Mouse (Mus musculus) urinary bladder, postnatal 10 days (tissue): ENCODE results near the gene Trpv1.

ENCODE experiments used
- DNase-seq: peaks from one replicate; pipeline ENCODE4 v3.0.0; 2022; ENCODE audit warnings: low spot score

The Trpv1 gene

DNA sequence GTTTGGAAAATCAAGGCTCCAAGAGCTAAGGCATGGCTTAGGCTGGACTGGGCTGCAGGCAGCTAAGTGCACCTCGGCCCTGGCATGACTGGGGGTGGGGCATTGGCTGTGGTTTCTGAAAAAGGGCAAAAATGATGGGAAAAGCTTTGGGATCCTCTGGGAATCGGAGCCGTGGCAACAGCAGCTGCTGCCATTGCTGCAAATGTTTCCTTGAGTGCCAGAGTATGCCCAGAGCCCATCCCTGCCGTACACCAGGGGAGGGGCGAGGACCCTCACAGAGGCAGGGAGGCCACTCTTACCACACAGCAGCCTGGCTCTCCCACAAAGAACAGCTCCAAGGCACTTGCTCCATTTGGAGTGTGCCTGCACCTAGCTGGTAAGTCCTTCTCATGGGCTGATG, at the start of gene Trpv1:
Gene Trpv1, plus strand, starts transcription at position 301 of the 400 bp plus-strand sequence.
- DNase-seq: no peak

DNA sequence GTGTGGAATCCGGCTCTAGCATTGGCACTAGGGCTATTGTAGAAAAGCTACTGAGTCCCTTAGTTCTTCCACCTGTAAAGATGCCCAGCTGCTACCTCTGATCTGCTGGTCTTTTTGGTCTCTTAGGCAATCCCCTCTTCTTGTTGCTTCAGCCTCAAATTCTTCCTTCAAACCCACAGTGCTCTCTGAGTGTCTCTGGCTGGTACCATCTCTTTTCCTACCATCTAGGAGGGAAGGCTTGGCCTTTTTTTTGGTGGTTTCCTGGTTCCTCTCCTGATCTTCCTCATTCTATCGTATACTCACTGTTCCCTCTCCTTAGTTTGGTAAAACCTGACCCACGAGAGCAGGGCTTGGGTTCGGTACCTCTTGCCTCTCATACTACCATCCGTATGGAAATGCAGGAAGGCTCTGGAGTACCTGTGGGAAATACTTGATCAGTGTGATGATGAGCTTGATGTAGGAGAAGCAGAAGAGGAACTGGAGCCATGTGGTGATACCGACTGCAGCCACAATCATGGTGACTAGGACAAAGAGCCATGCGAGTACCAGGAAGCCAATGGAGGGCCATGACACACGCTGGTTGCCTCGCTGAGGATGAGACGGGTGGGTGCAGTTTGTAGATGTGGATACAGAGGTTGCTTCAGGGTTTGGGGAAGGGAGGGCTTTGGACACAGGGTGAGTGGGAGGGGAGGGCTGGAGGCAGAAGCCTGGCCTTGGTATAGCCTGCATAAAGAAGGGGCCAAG, 48.0 kb upstream of the Trpv1 start:
- DNase-seq: no peak

DNA sequence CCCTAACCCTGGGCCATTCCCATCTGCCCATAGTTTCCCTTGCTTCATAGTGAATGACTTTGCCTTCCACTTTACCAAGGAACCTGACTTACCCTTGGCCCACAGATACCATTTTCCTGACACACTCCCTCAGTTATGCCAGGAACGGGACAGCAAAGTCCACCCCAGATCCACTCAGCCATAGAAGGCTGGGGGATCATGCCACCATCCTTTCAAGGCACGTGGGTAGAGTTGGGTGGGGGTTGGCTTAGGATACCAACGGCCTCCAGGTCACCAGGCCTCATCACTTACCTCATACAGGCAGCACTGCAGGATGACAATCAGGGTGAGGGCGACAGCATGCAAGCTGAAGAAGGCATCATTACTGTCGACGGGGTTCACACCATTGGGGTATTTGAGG, 46.9 kb upstream of the Trpv1 start:
- DNase-seq: no peak

DNA sequence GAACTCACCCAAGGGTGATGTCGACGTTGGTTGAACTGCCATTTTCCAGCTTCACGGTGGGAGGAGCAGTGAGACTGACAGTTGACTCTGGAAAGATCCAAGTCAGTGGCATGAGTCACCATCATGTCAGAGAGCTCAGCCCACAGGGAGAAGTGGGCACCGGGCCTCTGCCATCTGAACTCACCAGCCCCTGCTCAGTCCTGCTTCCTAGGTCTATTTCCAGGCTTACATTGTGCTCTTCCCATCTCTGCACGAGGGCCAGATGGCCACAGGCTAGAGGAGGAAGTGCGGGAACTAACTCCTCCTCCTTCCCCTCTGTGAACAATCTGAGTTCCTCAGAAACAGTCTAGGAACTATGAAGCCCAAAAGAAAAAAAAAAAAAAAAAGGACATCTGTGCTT, 41.0 kb upstream of the Trpv1 start:
- no peak for DNase-seq

DNA sequence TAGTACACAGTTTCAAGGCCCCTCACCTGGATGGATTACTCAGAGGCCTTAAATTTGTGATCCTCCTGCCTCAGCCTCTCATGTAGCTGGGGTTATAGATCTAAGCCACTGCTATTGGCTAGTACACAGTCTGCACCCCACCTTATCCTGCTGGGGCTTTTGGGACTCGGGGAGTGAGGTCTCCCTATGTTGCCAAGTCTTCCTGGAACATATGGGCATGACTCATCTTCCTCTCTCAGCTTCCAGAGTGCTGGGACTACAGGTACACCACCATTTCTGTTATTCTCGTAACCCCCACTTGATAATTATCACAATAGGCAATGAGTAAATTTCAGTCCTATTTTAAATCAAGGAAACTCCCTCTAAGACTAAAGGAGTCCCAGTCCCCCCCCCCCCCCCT, 39.6 kb upstream of the Trpv1 start:
- no peak for DNase-seq

DNA sequence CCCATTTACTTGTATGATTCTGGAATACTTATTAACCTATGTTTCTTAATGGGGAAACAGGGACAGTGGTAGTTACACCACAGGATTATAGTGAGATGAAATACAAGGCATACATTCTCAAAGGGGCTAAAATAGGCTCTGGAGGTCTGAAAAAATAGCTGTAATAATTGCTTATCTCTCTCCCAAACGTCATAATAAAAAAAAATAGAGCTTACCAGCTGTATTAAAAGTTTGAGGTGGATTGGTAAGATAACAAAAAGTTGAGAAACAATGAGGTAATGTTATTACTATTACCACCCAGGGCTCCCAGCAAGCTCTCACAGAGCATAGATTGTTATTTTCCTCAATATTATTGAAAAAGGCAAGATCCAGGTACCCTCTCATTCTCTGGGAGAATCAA, 35.9 kb upstream of the Trpv1 start:
- DNase-seq: no peak

DNA sequence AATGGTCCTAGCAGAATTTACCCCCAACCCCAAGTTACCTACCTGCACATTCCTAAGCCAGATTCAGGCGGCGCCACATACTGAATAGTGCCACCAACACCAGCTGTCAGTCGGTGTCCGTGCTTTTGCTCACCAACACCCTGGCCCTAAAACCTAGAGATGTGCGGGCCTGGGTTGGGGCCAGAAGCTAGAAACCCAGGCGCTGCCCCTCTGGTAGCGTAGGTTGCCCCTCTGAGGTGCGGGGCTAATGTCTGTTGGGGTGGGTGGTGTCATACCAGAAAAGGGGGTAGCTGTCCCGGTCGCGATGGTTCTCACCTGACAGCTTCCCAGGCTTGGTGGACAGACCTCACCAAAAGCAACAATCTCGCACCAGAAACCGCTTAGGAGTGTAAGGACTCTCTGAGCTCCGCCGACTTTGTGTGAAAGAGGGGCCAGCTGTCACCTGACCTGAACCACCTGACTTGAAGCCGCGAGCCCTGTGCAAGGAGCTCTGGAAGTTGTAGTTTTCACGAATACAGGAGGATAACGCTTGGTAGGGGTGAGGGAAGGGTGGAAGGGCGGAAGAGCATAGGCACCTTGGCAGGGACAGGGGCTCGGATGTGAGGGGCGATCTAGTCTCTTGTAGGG, 35.4 kb upstream of the Trpv1 start, which contains the start of gene Ctns:
Gene Ctns, minus strand, starts transcription at position 440 of the 627 bp plus-strand sequence.
- peak; percentile 41 for DNase-seq

DNA sequence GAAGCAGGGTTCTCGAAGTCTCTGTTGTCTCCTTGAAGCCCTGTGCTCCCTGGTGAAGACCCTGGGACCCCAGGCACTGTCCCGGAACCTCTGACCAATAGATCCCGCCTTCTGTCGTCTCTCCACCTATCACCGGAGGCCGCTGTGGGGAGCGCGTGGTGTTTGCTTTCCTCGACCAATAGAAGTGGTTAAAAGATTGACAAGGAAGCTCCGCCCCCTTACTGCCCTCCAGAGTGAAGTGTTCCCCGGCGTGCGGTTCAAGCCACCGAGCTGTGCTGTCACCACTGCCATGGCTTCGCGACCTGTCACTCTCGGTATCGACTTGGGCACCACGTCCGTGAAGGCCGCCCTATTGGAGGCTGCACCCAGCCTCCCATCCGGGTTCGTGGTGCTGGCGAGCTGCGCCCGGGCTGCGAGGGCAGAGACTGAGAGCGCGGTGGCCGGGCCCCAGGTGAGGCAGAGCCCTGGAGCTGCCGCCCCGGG, 34.8 kb upstream of the Trpv1 start, which contains the start of gene Shpk:
Gene Shpk, plus strand, starts transcription at position 231 of the 483 bp plus-strand sequence.
- DNase-seq: peak; percentile 76

DNA sequence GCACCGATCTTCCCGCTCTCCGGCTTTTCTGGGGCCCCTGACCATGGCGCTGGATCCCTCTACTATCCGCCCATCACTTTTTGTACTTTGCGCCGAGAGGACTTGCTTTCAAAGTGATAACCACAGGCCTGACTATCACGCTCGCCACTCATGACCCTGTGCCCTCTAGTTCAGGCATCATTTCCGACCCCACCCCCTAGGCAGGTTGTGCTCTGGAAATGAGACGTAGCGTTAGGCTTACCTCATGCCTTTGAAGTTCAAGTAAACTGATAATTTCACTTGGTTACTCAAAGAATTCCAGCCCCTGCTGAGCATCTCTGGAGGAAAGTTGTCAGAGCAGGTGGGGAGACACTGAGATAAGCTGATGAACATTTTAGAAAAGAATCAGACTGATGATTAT, 34.2 kb upstream of the Trpv1 start:
- no peak for DNase-seq

DNA sequence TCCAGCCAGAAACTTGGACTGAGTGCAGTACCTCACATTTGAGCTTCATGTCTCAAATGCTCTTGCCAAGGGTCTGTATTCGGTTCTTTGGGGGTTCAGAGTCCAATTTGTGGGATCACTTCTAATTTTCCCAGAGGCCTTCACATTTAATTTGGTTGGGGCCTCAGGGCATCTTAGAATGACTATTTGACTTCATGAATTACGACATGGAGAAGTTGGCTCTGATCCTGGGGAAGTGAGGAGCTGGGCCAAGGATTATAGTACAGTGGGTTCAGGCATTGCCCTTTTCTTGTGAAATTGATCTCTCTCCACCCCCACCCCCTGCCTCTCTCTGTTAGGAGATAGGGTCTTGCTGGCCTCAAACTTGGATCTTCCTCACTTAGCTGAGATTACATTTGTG, 33.1 kb upstream of the Trpv1 start:
- DNase-seq: no peak

DNA sequence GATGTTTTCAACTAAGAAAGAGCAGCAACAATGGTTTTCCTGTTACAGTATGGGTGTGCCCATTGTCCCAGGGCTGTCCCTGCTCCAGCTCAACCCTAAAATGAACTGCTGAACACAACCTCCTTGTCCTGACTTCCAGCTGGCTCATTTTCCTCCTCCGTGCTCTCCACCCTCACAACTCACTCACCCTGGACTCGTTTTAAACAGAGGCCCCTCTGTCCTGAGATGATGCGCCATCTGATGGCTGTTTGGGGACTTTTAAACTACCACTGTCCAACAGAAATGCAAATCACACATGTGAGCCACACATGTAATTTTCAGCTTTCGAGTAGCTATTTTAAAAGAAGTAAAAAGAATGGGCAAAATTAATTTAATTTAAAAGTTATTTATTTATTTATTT, 32.5 kb upstream of the Trpv1 start:
- no peak for DNase-seq

DNA sequence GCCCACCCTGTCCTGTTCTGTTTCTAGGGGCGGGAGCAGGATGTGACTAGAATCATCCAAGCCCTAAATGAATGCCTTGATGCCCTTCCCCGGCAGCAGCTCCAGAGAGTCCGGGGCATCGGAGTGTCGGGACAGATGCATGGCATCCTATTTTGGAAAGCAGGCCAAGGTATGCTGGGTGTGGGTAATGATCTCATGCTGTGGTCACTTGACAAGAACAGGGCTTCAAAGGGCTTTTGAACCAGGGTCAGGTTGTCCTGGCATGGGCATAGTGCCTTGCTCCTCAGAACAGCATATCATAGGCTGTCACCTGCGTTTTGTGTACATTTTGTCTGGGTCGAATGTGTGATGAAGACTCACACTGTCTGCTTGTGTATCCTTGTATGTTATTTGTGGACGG, 30.2 kb upstream of the Trpv1 start:
- no peak for DNase-seq

DNA sequence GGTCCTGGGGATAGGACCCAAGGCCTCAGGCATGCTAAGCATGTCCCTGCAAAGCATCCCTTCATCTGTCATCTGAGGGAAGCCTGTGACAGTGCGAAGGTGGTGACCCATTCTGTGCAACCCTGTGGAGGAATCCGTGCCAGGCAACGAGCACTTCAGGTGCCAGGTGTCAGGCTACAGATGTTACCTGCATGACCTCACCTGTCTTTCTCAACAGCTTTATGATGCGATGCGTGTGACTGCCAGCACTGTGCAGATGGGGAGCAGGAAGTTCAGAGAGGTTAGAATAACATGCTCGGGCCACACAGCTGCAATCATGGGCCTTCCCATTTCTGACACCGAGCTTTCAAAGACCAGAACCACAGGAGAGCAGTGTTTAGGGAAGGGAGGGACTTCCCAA, 28.9 kb upstream of the Trpv1 start:
- DNase-seq: no peak

DNA sequence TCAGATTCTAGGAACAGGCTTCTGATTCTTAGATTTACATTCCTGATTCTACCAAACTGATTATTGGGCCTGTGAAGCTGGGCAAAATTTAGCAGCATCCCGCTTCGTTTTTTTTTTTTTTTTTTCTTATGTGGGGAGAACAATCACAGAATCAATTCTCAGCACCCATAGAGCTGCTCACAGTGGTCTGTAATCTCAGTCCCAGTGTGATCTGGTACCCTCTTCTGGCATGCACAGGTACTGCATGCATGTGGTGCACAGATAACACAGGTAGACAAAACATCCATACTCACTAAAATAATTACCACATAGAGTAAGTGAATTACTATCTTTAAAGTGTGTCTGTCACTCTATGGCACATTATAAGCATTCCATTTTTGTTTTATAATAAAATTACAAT, 26.5 kb upstream of the Trpv1 start:
- no peak for DNase-seq

DNA sequence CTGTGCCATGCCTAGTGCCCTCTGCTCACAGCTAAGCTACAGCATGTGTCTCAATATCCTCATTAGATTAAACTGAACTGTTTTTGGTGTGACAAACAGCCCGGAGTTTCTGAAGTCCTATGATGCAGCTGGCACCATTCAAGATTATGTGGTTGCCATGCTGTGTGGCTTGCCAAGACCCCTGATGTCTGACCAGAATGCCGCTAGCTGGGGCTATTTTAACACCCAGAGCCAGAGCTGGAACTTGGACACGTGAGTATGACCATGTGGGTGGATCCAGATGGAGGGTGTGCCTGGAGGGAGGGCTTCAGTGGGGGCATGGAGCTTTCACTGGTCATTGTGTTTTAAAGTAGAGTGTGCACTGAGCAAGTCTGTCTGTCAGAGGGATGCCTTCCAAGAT, 20.1 kb upstream of the Trpv1 start:
- DNase-seq: no peak

DNA sequence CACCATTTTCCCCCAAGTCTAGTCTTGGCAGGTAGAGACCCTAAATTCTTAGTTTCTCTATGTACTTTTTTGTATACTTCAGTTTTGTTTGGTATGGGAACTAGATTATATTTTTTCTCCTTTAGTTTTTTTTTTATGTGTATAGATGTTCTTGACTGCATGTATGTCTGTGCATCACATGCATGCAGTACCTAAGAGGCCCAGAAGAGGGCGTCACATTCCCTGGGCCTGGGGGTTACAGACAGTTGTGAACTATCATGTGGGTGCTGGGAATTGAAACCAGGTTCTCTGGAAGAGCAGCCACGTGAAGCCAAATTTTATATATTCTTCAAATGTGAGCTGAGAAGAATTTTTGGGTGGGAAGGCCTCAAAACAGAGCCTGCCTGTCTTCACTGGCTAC, 14.4 kb upstream of the Trpv1 start:
- DNase-seq: no peak

DNA sequence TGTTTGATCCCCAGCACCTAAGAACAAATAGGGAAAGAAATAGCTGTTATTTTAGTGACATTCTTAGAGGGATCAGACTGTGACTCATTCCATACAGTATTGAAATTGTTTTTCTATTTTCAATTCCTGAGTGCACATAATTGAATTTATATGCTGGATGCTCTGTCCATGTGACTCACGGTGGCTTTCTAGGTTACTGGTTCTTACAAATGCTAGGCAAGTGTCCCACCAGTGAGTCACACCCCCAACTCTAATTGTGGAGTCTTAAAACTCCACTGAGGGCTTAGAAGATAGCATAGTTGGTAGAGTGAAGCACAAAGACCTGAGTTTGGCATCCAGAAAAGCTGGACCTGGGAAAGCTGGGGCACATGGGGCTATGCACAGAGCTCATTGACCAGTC, 13.4 kb upstream of the Trpv1 start:
- DNase-seq: no peak

DNA sequence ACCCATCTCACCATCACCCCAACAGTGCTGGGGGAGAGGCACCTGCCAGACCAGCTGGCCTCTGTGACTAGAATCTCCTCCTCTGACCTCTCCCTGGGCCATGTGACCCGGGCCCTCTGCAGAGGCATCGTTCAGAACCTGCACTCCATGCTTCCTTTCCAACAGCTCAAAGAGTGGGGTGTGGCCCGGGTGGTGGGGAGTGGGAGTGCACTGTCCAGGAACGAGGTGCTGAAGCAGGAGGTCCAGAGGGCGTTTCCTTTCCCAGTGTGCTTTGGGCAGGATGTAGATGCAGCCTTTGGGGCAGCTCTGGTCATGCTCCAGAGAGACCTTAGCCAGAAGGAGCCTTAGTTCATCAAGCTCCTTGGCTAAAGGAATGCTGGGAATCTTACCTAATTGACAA, 11.2 kb upstream of the Trpv1 start:
- DNase-seq: no peak

DNA sequence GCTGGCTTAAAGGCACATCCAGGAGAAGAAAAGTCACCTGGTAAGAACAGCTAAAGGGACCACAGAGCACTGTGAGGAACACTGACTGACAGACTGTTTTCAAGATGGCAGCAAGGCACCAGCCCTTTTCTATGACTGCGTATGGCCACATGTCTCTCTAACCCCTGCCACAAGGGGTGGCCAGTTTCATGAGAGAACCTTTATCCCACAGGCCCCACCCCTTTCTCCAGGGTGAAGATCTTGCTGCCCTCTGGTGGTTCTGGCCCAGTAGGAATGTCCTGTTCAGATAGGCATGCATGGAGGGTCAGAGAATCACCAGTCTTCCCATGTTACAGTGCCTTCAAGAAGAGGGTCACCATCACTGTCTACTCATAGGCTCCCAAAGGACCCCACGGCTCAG, 10.1 kb upstream of the Trpv1 start:
- DNase-seq: no peak

DNA sequence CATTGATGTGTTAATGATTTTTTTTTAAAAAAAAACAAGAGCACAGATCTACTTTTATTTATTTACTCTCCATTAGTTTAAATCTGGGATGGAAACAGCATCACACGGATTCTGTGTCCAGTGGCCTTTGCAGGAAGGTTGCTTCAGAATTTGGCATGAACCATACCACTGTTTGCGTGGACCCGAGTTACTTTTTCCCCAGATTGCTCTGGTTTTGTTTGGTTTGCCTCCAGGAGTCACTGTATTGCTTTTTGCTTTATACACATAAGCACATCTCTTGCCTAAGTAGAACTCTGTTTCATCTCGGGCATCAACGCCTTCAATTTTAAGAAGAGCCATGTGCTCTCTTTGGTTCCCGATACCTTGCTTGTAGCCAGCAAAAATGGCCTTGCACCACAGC, 8.2 kb upstream of the Trpv1 start:
- DNase-seq: no peak

DNA sequence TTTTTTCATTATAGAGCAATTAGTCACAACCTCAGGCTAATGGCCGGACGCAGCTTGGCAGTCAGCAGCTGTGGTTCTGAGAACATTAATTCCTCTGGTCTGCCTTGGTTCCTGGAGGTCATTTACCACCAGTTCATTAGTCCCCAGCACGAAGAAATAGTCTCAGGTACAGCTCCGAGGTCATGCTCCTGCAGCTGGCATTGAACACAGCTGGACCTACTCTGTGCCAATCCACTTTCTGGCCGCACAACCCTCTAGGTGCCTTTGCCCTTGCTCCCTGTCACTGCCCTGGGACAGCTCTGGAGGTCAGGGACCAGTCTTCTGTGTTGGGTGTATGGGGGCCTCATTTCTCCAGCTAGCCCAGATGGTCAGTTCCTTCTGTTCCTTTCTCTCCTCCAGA, 5.2 kb upstream of the Trpv1 start:
- DNase-seq: no peak

DNA sequence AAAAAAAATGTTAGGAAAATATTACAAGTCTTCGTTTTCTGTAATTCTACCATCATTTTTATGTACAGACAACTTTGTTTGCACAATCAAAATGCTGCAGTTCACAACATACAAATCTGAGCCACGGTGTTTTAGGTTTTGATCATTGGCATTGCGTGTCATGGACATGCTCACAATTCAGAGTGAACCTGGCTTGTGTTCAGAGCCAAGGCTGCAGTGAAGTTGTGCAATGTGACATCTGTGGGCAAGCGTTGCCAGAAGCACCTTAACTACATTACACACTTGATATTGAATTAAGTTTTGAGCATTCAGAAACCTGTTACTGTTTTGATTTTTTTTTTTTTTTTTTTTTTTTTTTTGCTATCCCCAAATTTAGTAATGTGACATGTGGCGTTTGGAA, 4.0 kb upstream of the Trpv1 start:
- no peak for DNase-seq

DNA sequence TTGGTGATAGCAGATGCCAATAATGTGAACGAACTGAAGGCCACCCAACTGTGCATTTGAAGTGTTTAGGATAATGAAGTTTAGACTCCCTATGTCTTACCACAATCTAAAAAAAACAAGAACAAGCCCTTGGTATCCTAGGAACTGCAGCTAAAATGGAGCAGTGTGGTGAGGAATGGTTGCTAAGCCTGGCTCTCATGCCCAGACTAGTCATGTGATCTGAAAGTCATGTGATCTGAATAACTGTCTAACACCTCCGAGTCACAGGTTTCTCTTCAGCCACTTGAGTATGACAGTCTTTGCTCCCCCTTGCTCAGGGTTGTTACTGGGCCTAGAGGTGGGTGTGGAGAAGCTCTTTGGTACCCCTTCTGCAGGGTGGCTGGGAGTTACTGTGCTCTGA, 1.6 kb upstream of the Trpv1 start:
- no peak for DNase-seq
